Mouse (Mus musculus): ENCODE results near the gene Usp50. TPM values are rescaled to one million over a fixed set of nuclear protein-coding genes. Genes with fewer than 3 reads are reported as not detected.

Gene Usp50
- polyA plus RNA-seq, 1 experiment, result 8.1 TPM

- peaks cover 1% of the 10 kb centered on the region for H3K4me1 ChIP-seq (ENCODE audit: control insufficient read depth, insufficient read depth, low read length)
- H3K36me3 ChIP-seq (ENCODE audit: control insufficient read depth, insufficient read depth, low read length, poor library complexity, severe bottlenecking), result no peaks in the 10 kb centered on the region
- H3K9ac ChIP-seq (ENCODE audit: low read depth, poor library complexity, severe bottlenecking), result peak overlapping the region; percentile 41
- H3K4me3 ChIP-seq (ENCODE audit: low read depth, low read length), result peak overlapping the region; percentile 59
- H3K27me3 ChIP-seq (ENCODE audit: control insufficient read depth, insufficient read depth, low read length, poor library complexity, severe bottlenecking), result no peaks in the 10 kb centered on the region
- H3K27ac ChIP-seq (ENCODE audit: insufficient read depth, low read length), result no peak overlapping the region
- no peak for TF ChIP-seq CTCF (IDR thresholded peaks at IDR 0.05; ENCODE audit: low read depth, low read length)
- no peak for TF ChIP-seq POLR2A (IDR thresholded peaks at IDR 0.05; ENCODE audit: insufficient read depth, low read length)
- no peak for TF ChIP-seq EP300 (IDR thresholded peaks at IDR 0.05; ENCODE audit: insufficient read depth, low read depth, low read length)
- no peaks in the 10 kb centered on the region for H3K9me3 ChIP-seq (replicated peaks; ENCODE audit: control insufficient read depth, insufficient read depth, low read length, poor library complexity, severe bottlenecking)
These were observed 75.9 kb downstream of the Usp50 start for GRCm38 (mm10) chr2:126707438-126707779.

- Histone ChIP-seq H3K27ac (ENCODE audit: insufficient read depth, low read length) (peak within 1 kb of the TSS; percentile 28; the same call in 1 of the 2 replicates), H3K4me1 (ENCODE audit: control insufficient read depth, insufficient read depth, low read length) (peaks cover 1% of the 10 kb centered on the region), H3K9ac (ENCODE audit: low read depth, poor library complexity, severe bottlenecking) (peak within 1 kb of the TSS; percentile 47), H3K9me3 (replicated peaks; ENCODE audit: control insufficient read depth, insufficient read depth, low read length, poor library complexity, severe bottlenecking) (no peaks in the 10 kb centered on the region), H3K4me3 (ENCODE audit: low read depth, low read length) (peak within 1 kb of the TSS; percentile 59), H3K36me3 (ENCODE audit: control insufficient read depth, insufficient read depth, low read length, poor library complexity, severe bottlenecking) (no peaks in the 10 kb centered on the region), H3K27me3 (ENCODE audit: control insufficient read depth, insufficient read depth, low read length, poor library complexity, severe bottlenecking) (no peaks in the 10 kb centered on the region)
- no peak for TF ChIP-seq EP300 (IDR thresholded peaks at IDR 0.05; ENCODE audit: insufficient read depth, low read depth, low read length)
- TF ChIP-seq POLR2A (IDR thresholded peaks at IDR 0.05; ENCODE audit: insufficient read depth, low read length), result peak; percentile 86
- TF ChIP-seq CTCF (IDR thresholded peaks at IDR 0.05; ENCODE audit: low read depth, low read length), result no peak
These were observed 76.4 kb downstream of the Usp50 start, which contains the start of gene Usp8 for GRCm38 (mm10) chr2:126706759-126707437. Usp8 (plus strand) TSS chr2:126707328.

- H3K27ac ChIP-seq (ENCODE audit: insufficient read depth, low read length), result no peak overlapping the region
- no peak overlapping the region for H3K9ac ChIP-seq (ENCODE audit: low read depth, poor library complexity, severe bottlenecking)
- no peaks in the 10 kb centered on the region for H3K9me3 ChIP-seq (replicated peaks; ENCODE audit: control insufficient read depth, insufficient read depth, low read length, poor library complexity, severe bottlenecking)
- TF ChIP-seq CTCF (IDR thresholded peaks at IDR 0.05; ENCODE audit: low read depth, low read length) (no peak), POLR2A (IDR thresholded peaks at IDR 0.05; ENCODE audit: insufficient read depth, low read length) (no peak), EP300 (IDR thresholded peaks at IDR 0.05; ENCODE audit: insufficient read depth, low read depth, low read length) (no peak)
- H3K4me3 ChIP-seq (ENCODE audit: low read depth, low read length), result no peak overlapping the region
- no peaks in the 10 kb centered on the region for H3K4me1 ChIP-seq (ENCODE audit: control insufficient read depth, insufficient read depth, low read length)
- H3K27me3 ChIP-seq (ENCODE audit: control insufficient read depth, insufficient read depth, low read length, poor library complexity, severe bottlenecking), result no peaks in the 10 kb centered on the region
- no peaks in the 10 kb centered on the region for H3K36me3 ChIP-seq (ENCODE audit: control insufficient read depth, insufficient read depth, low read length, poor library complexity, severe bottlenecking)
These were observed 88.0 kb downstream of the Usp50 start for GRCm38 (mm10) chr2:126695285-126695684.

- Histone ChIP-seq H3K27me3 (ENCODE audit: control insufficient read depth, insufficient read depth, low read length, poor library complexity, severe bottlenecking) (no peaks in the 10 kb centered on the region), H3K36me3 (ENCODE audit: control insufficient read depth, insufficient read depth, low read length, poor library complexity, severe bottlenecking) (no peaks in the 10 kb centered on the region), H3K4me3 (ENCODE audit: low read depth, low read length) (no peak overlapping the region), H3K27ac (ENCODE audit: insufficient read depth, low read length) (no peak overlapping the region), H3K9ac (ENCODE audit: low read depth, poor library complexity, severe bottlenecking) (no peak overlapping the region), H3K4me1 (ENCODE audit: control insufficient read depth, insufficient read depth, low read length) (no peaks in the 10 kb centered on the region), H3K9me3 (replicated peaks; ENCODE audit: control insufficient read depth, insufficient read depth, low read length, poor library complexity, severe bottlenecking) (no peaks in the 10 kb centered on the region)
- TF ChIP-seq POLR2A (IDR thresholded peaks at IDR 0.05; ENCODE audit: insufficient read depth, low read length), result no peak
- no peak for TF ChIP-seq CTCF (IDR thresholded peaks at IDR 0.05; ENCODE audit: low read depth, low read length)
- no peak for TF ChIP-seq EP300 (IDR thresholded peaks at IDR 0.05; ENCODE audit: insufficient read depth, low read depth, low read length)
These were observed 92.0 kb downstream of the Usp50 start for GRCm38 (mm10) chr2:126691290-126691689.

- H3K9ac ChIP-seq (ENCODE audit: low read depth, poor library complexity, severe bottlenecking), result no peak overlapping the region
- H3K9me3 ChIP-seq (replicated peaks; ENCODE audit: control insufficient read depth, insufficient read depth, low read length, poor library complexity, severe bottlenecking), result no peaks in the 10 kb centered on the region
- H3K4me1 ChIP-seq (ENCODE audit: control insufficient read depth, insufficient read depth, low read length), result peaks cover 2% of the 10 kb centered on the region
- no peak overlapping the region for H3K4me3 ChIP-seq (ENCODE audit: low read depth, low read length)
- H3K36me3 ChIP-seq (ENCODE audit: control insufficient read depth, insufficient read depth, low read length, poor library complexity, severe bottlenecking), result no peaks in the 10 kb centered on the region
- no peaks in the 10 kb centered on the region for H3K27me3 ChIP-seq (ENCODE audit: control insufficient read depth, insufficient read depth, low read length, poor library complexity, severe bottlenecking)
- no peak overlapping the region for H3K27ac ChIP-seq (ENCODE audit: insufficient read depth, low read length)
- no peak for TF ChIP-seq POLR2A (IDR thresholded peaks at IDR 0.05; ENCODE audit: insufficient read depth, low read length)
- TF ChIP-seq EP300 (IDR thresholded peaks at IDR 0.05; ENCODE audit: insufficient read depth, low read depth, low read length), result no peak
- no peak for TF ChIP-seq CTCF (IDR thresholded peaks at IDR 0.05; ENCODE audit: low read depth, low read length)
These were observed 100.3 kb downstream of the Usp50 start for GRCm38 (mm10) chr2:126682937-126683336.

- peaks cover 2% of the 10 kb centered on the region for H3K4me1 ChIP-seq (ENCODE audit: control insufficient read depth, insufficient read depth, low read length)
- H3K27ac ChIP-seq (ENCODE audit: insufficient read depth, low read length), result no peak overlapping the region
- no peaks in the 10 kb centered on the region for H3K27me3 ChIP-seq (ENCODE audit: control insufficient read depth, insufficient read depth, low read length, poor library complexity, severe bottlenecking)
- no peak overlapping the region for H3K4me3 ChIP-seq (ENCODE audit: low read depth, low read length)
- H3K9ac ChIP-seq (ENCODE audit: low read depth, poor library complexity, severe bottlenecking), result no peak overlapping the region
- no peaks in the 10 kb centered on the region for H3K36me3 ChIP-seq (ENCODE audit: control insufficient read depth, insufficient read depth, low read length, poor library complexity, severe bottlenecking)
- H3K9me3 ChIP-seq (replicated peaks; ENCODE audit: control insufficient read depth, insufficient read depth, low read length, poor library complexity, severe bottlenecking), result no peaks in the 10 kb centered on the region
- TF ChIP-seq CTCF (IDR thresholded peaks at IDR 0.05; ENCODE audit: low read depth, low read length), result no peak
- no peak for TF ChIP-seq POLR2A (IDR thresholded peaks at IDR 0.05; ENCODE audit: insufficient read depth, low read length)
- no peak for TF ChIP-seq EP300 (IDR thresholded peaks at IDR 0.05; ENCODE audit: insufficient read depth, low read depth, low read length)
These were observed 100.9 kb downstream of the Usp50 start for GRCm38 (mm10) chr2:126682333-126682732.

All from ES-Bruce4 (cell line).